Mouse (Mus musculus): Measurements from ENCODE around the gene Psmb1. TPM values are rescaled to one million over a fixed set of nuclear protein-coding genes. Genes with fewer than 3 reads are reported as not detected.

The Psmb1 gene
- polyA plus RNA-seq, 2 experiments: 167 to 282 TPM

DNA sequence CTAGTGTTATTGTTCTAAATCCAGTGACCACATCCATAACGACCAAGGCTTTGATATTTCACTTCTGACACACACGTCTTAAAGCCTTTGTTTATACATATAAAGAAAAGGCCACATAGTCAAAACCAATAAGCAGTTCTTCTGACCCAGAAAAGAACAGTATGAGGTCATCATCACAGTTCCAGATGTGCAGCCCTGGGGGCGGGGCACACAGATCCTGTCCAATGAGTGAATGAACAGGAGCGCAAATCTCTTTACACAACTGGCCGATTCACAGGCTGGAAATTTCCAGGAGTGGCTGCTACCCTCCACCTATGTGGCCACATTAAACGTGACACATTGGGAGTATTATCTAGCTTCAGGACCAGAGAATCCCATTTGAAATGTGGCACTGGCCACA is 70.1 kb downstream of the Psmb1 start:
- no peak for TF ChIP-seq POLR2A (IDR thresholded peaks at IDR 0.05; ENCODE audit: borderline replicate concordance, extremely low read depth, insufficient read depth, insufficient read length)
- DNase-seq (ENCODE audit: low spot score) (no peak), ATAC-seq (ENCODE audit: low FRiP score, low read depth) (no peak)
- Histone ChIP-seq H3K4me3 (replicated peaks; ENCODE audit: low read length) (no peak overlapping the region), H3K27ac (replicated peaks; ENCODE audit: low read depth, low read length) (no peak overlapping the region), H3K27me3 (ENCODE audit: control insufficient read depth, insufficient read depth, low read length) (no peaks in the 10 kb centered on the region), H3K4me2 (replicated peaks; ENCODE audit: low read depth, low read length, severe bottlenecking) (no peak overlapping the region), H3K9ac (ENCODE audit: low read depth, low read length, severe bottlenecking) (no peak overlapping the region), H3K9me3 (ENCODE audit: control insufficient read depth, low read length) (no peaks in the 10 kb centered on the region), H3K36me3 (ENCODE audit: control insufficient read depth, insufficient read depth, low read length) (peaks cover 74% of the 10 kb centered on the region), H3K4me1 (ENCODE audit: control insufficient read depth, insufficient read depth, low read length) (no peaks in the 10 kb centered on the region)
- WGBS: 82% methylated on average over 6 of the region's 6 CpGs

DNA sequence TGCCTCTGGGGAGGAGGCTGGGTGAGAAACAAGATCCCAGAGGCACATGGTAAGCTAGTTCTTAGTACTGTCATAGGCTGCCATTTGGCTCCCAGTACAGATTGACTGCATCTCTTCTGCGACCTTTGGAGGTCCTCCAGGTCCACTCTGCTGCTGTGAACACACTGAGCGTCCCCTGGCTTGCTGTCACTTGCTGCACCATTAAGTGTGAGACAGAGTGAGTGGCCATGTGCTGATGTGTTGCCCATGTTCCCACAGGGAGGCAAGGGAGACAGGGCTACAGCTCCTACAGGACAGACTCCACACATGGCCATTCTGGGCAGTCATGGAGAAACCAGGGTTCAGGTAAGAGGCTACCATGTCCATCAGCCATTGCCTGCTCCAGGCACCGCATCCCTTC is 73.6 kb downstream of the Psmb1 start:
- WGBS: 80% methylated on average over 3 of the region's 3 CpGs
- Histone ChIP-seq H3K4me1 (ENCODE audit: control insufficient read depth, insufficient read depth, low read length) (no peaks in the 10 kb centered on the region), H3K36me3 (ENCODE audit: control insufficient read depth, insufficient read depth, low read length) (peaks cover 93% of the 10 kb centered on the region), H3K27me3 (ENCODE audit: control insufficient read depth, insufficient read depth, low read length) (no peaks in the 10 kb centered on the region), H3K4me2 (replicated peaks; ENCODE audit: low read depth, low read length, severe bottlenecking) (no peak overlapping the region), H3K4me3 (replicated peaks; ENCODE audit: low read length) (no peak overlapping the region), H3K9ac (ENCODE audit: low read depth, low read length, severe bottlenecking) (no peak overlapping the region), H3K27ac (replicated peaks; ENCODE audit: low read depth, low read length) (no peak overlapping the region), H3K9me3 (ENCODE audit: control insufficient read depth, low read length) (no peaks in the 10 kb centered on the region)
- ATAC-seq (ENCODE audit: low FRiP score, low read depth) (no peak), DNase-seq (ENCODE audit: low spot score) (no peak)
- TF ChIP-seq POLR2A (IDR thresholded peaks at IDR 0.05; ENCODE audit: borderline replicate concordance, extremely low read depth, insufficient read depth, insufficient read length): no peak

Other genes with a start within 250 kb of the Psmb1 start
- gene Dll1, start 122.9 kb downstream of the Psmb1 start, polyA plus RNA-seq (2012; rRNA removed): 10.1 and 10.8 TPM in 2 replicates
- gene Dll1, start 122.9 kb downstream of the Psmb1 start, polyA plus RNA-seq (2014; fragmentation: Nextera tagmentation; extraction: Ambion mirVana): 6.5 and 7.3 TPM in 2 replicates
- gene Fam120b, start 103.5 kb downstream of the Psmb1 start, polyA plus RNA-seq (2012; rRNA removed): 18.9 and 19.0 TPM in 2 replicates
- gene Fam120b, start 103.5 kb downstream of the Psmb1 start, polyA plus RNA-seq (2014; fragmentation: Nextera tagmentation; extraction: Ambion mirVana): 25.7 and 30.7 TPM in 2 replicates
- gene Tbp, start 137 bp upstream of the Psmb1 start, polyA plus RNA-seq (2012; rRNA removed): 67.6 and 68.3 TPM in 2 replicates
- gene Tbp, start 137 bp upstream of the Psmb1 start, polyA plus RNA-seq (2014; fragmentation: Nextera tagmentation; extraction: Ambion mirVana): 48.3 and 61.7 TPM in 2 replicates
- gene Pdcd2, start 27.6 kb upstream of the Psmb1 start, polyA plus RNA-seq (2012; rRNA removed): 25.9 and 26.5 TPM in 2 replicates
- 48.2 and 50.0 TPM in 2 replicates for gene Pdcd2, start 27.6 kb upstream of the Psmb1 start, polyA plus RNA-seq (2014; fragmentation: Nextera tagmentation; extraction: Ambion mirVana)
- 2.1 and 2.7 TPM in 2 replicates for gene Prdm9, start 64.6 kb upstream of the Psmb1 start, polyA plus RNA-seq (2012; rRNA removed)
- gene Prdm9, start 64.6 kb upstream of the Psmb1 start, polyA plus RNA-seq (2014; fragmentation: Nextera tagmentation; extraction: Ambion mirVana): 0.54 and 1.0 TPM in 2 replicates
- gene Chd1, start 205.2 kb upstream of the Psmb1 start, polyA plus RNA-seq (2012; rRNA removed): 8.9 and 11.3 TPM in 2 replicates
- 30.2 and 33.7 TPM in 2 replicates for gene Chd1, start 205.2 kb upstream of the Psmb1 start, polyA plus RNA-seq (2014; fragmentation: Nextera tagmentation; extraction: Ambion mirVana)